ENCODE assay signal across 24 mouse cellular contexts in the genomic region with DNA sequence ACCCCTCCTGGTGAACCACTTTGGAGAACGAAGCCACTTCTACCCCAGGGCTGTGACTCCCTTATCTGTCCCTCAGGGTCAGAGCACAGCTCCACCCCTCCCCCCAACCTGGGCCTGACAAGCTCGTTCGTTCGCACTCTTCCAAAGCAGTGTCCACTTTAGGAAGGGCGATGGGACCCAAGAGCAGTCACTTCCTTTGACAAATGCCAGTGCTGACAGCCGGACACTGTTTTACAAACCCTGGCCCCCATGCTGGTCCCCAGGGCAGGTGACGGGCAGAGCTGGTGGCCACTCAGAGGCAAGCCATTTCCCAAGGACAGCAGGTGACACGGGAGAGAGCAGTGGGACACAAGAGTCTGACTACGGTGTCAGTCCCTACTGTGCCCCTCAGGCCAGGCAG. TPM values are rescaled to one million over a fixed set of nuclear protein-coding genes. Genes with fewer than 3 reads are reported as not detected.
DNase-seq lines count a peak whose midpoint lies in the region; ATAC-seq and TF ChIP-seq lines count a peak whose summit lies in the region.
"Had no signal": no experiment of that assay in that cellular context is flagged by ENCODE, and none has a peak within 500 bp of the region (broad histone marks: within the 10 kb centered on the region; RNA-seq: fewer than 3 reads in every experiment).

No protein-coding gene starts in this region.

- WGBS in heart, adult 2 months = 21% methylated on average over 9 of the region's 9 CpGs
- 8% methylated on average over 9 of the region's 9 CpGs for WGBS in heart, embryonic 12.5 days
- WGBS in heart, embryonic 15.5 days = 16% methylated on average over 9 of the region's 9 CpGs
- WGBS in heart, embryonic 16.5 days = 15% methylated on average over 9 of the region's 9 CpGs

- no peak overlapping the region for H3K4me3 ChIP-seq in heart, adult 2 months
- no peak overlapping the region for H3K4me3 ChIP-seq in heart, embryonic 12.5 days
- no peak overlapping the region for H3K4me3 ChIP-seq in heart, embryonic 15.5 days
- H3K4me3 ChIP-seq in heart, embryonic 16.5 days (ENCODE audit: low read length) = no peak overlapping the region
- H3K4me3 ChIP-seq: forebrain, embryonic 10.5 days; forebrain, embryonic 13.5 days; gastrocnemius, adult 2 months had no signal

- TF ChIP-seq EP300 in heart, adult 2 months (IDR thresholded peaks at IDR 0.05; ENCODE audit: insufficient read depth, low read depth, low read length) = peak; percentile 8; the same call in 1 of the 2 replicates

- intact Hi-C loops in heart, adult 2 months (cut with DNase I) = no loop called here
- intact Hi-C loops in heart, postnatal 36 days (cut with DNase I) = no loop called here
- intact Hi-C loops in heart, postnatal 25 days (cut with DNase I) = no loop called here
- intact Hi-C loops in left cerebral cortex, postnatal 36 days (cut with DNase I) = no loop called here

- H3K27ac ChIP-seq in heart, adult 2 months = no peak overlapping the region
- no peak overlapping the region for H3K27ac ChIP-seq in heart, embryonic 12.5 days (ENCODE audit: poor library complexity, severe bottlenecking)
- no peak overlapping the region for H3K27ac ChIP-seq in heart, embryonic 15.5 days
- no peak overlapping the region for H3K27ac ChIP-seq in heart, embryonic 16.5 days (ENCODE audit: low read length)
- H3K27ac ChIP-seq: forebrain, embryonic 10.5 days; forebrain, embryonic 13.5 days; gastrocnemius, adult 2 months; hindbrain, embryonic 14.5 days; hindbrain, postnatal 0 days had no signal

- no peaks in the 10 kb centered on the region for H3K4me1 ChIP-seq in heart, adult 2 months (ENCODE audit: control insufficient read depth, insufficient read depth, low read length)
- peaks cover 18% of the 10 kb centered on the region for H3K4me1 ChIP-seq in heart, embryonic 12.5 days (replicated peaks)
- peaks cover 4% of the 10 kb centered on the region; the same call in 1 of the 2 replicates for H3K4me1 ChIP-seq in heart, embryonic 15.5 days (replicated peaks)
- H3K4me1 ChIP-seq in heart, embryonic 16.5 days (ENCODE audit: control insufficient read depth, insufficient read depth, low read length) = peaks cover 2% of the 10 kb centered on the region
- H3K4me1 ChIP-seq: forebrain, embryonic 10.5 days; forebrain, embryonic 13.5 days had no signal

- ATAC-seq in heart, embryonic 12.5 days (ENCODE audit: insufficient number of reproducible peaks, low FRiP score) = peak; percentile 77
- peak; percentile 61; the same call in 1 of the 2 replicates for ATAC-seq in heart, embryonic 15.5 days (replicated peaks; ENCODE audit: insufficient number of reproducible peaks, insufficient read depth, low FRiP score, low read depth)
- peak; percentile 38; the same call in 1 of the 2 replicates for ATAC-seq in heart, embryonic 16.5 days (replicated peaks; ENCODE audit: extremely low read depth, insufficient read depth, low FRiP score)
- ATAC-seq: CD4-positive, CD25-positive, alpha-beta regulatory T cell, adult 4 months; forebrain, embryonic 13.5 days; forebrain, embryonic 16.5 days; hindbrain, postnatal 0 days; inflammation-experienced regulatory T-cells, adult 6 months; intestine, embryonic 16.5 days had no signal

- no peaks in the 10 kb centered on the region for H3K9me3 ChIP-seq in heart, embryonic 12.5 days (replicated peaks)
- H3K9me3 ChIP-seq in heart, embryonic 15.5 days (replicated peaks) = no peaks in the 10 kb centered on the region
- no peaks in the 10 kb centered on the region for H3K9me3 ChIP-seq in heart, embryonic 16.5 days (replicated peaks; ENCODE audit: control insufficient read depth, low read length)
- H3K9me3 ChIP-seq: forebrain, embryonic 10.5 days; forebrain, embryonic 13.5 days had no signal

- no peak overlapping the region for H3K9ac ChIP-seq in heart, adult 2 months (ENCODE audit: low read depth, low read length)
- no peak overlapping the region for H3K9ac ChIP-seq in heart, embryonic 12.5 days
- no peak overlapping the region for H3K9ac ChIP-seq in heart, embryonic 15.5 days
- no peak overlapping the region for H3K9ac ChIP-seq in heart, embryonic 16.5 days (ENCODE audit: low read length)
- H3K9ac ChIP-seq: forebrain, embryonic 13.5 days; hindbrain, embryonic 14.5 days had no signal

- H3K4me2 ChIP-seq in heart, embryonic 12.5 days = peak overlapping the region; percentile 21; the same call in 1 of the 2 replicates
- H3K4me2 ChIP-seq in heart, embryonic 15.5 days = no peak overlapping the region
- H3K4me2 ChIP-seq in heart, embryonic 16.5 days (ENCODE audit: low read depth, low read length) = no peak overlapping the region
- H3K4me2 ChIP-seq: forebrain, embryonic 13.5 days; hindbrain, embryonic 14.5 days had no signal

- DNase-seq in heart, adult 2 months = no peak
- no peak for DNase-seq in heart, postnatal 36 days
- no peak for DNase-seq in heart, postnatal 25 days (ENCODE audit: low spot score)
- no peak for DNase-seq in left cerebral cortex, postnatal 36 days (ENCODE audit: low spot score in 2 of 2)
- DNase-seq: adrenal gland, adult 2 months; adrenal gland, postnatal 25 days; cerebellum, adult 18-20 months; cerebellum, adult 9-10 months; cerebellum, postnatal 14 days; gastrocnemius, adult 2 months; gastrocnemius, postnatal 14 days; kidney, adult 18-20 months; kidney, adult 9 months had no signal

- no peaks in the 10 kb centered on the region; the same call in 1 of the 2 replicates for H3K27me3 ChIP-seq in heart, adult 2 months (ENCODE audit: control insufficient read depth, insufficient read depth, low read length)
- peaks cover 24% of the 10 kb centered on the region for H3K27me3 ChIP-seq in heart, embryonic 12.5 days (replicated peaks)
- H3K27me3 ChIP-seq in heart, embryonic 15.5 days = peaks cover 14% of the 10 kb centered on the region
- peaks cover 21% of the 10 kb centered on the region for H3K27me3 ChIP-seq in heart, embryonic 16.5 days (ENCODE audit: control insufficient read depth, insufficient read depth, low read length)

- H3K79me2 ChIP-seq in heart, adult 2 months (replicated peaks; ENCODE audit: control insufficient read depth, insufficient read depth, low read length) = no peaks in the 10 kb centered on the region

- no peaks in the 10 kb centered on the region for H3K36me3 ChIP-seq in heart, adult 2 months (ENCODE audit: control insufficient read depth, insufficient read depth, low read length)
- no peaks in the 10 kb centered on the region for H3K36me3 ChIP-seq in heart, embryonic 12.5 days
- H3K36me3 ChIP-seq in heart, embryonic 15.5 days = no peaks in the 10 kb centered on the region
- no peaks in the 10 kb centered on the region for H3K36me3 ChIP-seq in heart, embryonic 16.5 days (ENCODE audit: control insufficient read depth, insufficient read depth)
- H3K36me3 ChIP-seq: forebrain, embryonic 10.5 days had no signal

- TF ChIP-seq POLR2A in heart, adult 2 months (IDR thresholded peaks at IDR 0.05; ENCODE audit: insufficient read depth, low read depth, low read length) = no peak

- TF ChIP-seq CTCF in heart, adult 2 months (IDR thresholded peaks at IDR 0.05) = no peak

RNA-seq across cellular contexts. Expression of gene Rbm19, which starts 36.2 kb away (rescaled TPM):
- total RNA-seq in heart, adult 2 months (2021) = 10 to 100 TPM; 19.6 to 22.1 TPM
- 8.6 and 11.6 TPM in 2 replicates for polyA plus RNA-seq in heart, adult 2 months (2012; rRNA removed)
- 10 to 100 TPM; 20.1 to 20.7 TPM for total RNA-seq in heart, postnatal 36 days (2021)
- polyA plus RNA-seq in heart, embryonic 12.5 days (2016; fragmentation: Nextera tagmentation; extraction: Ambion mirVana) = 21.9 and 22.8 TPM in 2 replicates
- 10 to 100 TPM; 17.6 to 19.5 TPM for total RNA-seq in heart, postnatal 25 days (2021)
- polyA plus RNA-seq in heart, embryonic 15.5 days (2015; fragmentation: Nextera tagmentation; extraction: Ambion mirVana) = 12.3 and 14.9 TPM in 2 replicates
- polyA plus RNA-seq in heart, embryonic 16.5 days (2015; fragmentation: Nextera tagmentation; extraction: Ambion mirVana) = 12.8 and 14.6 TPM in 2 replicates
- total RNA-seq in left cerebral cortex, postnatal 36 days (2021) = 10 to 100 TPM; 16.5 to 17.0 TPM
